Mouse (Mus musculus): ENCODE measurements around the gene Stip1. TPM values are rescaled to one million over a fixed set of nuclear protein-coding genes. Genes with fewer than 3 reads are reported as not detected.
"Not testable (repeated sequence)": the region's sequence is repeated elsewhere in the genome, so short reads cannot be mapped to it uniquely, and the experiment has no call there.

Stip1 gene
- polyA plus RNA-seq, 1 experiment from 2014 or later: 212 TPM

- ATAC-seq (replicated peaks; ENCODE audit: low FRiP score, low TSS enrichment, low read depth): no peak
- peaks cover 17% of the 10 kb centered on the region for H3K4me1 ChIP-seq (replicated peaks; ENCODE audit: control insufficient read depth, insufficient read depth, low read length)
- no peaks in the 10 kb centered on the region for H3K9me3 ChIP-seq (ENCODE audit: control insufficient read depth, low read length)
- no peak for DNase-seq (ENCODE audit: low spot score)
- H3K27ac ChIP-seq (ENCODE audit: low read depth): no peak overlapping the region
- no peak overlapping the region for H3K4me3 ChIP-seq (ENCODE audit: low read depth, low read length)
- H3K27me3 ChIP-seq (replicated peaks; ENCODE audit: control insufficient read depth, insufficient read depth, low read length): no peaks in the 10 kb centered on the region
- H3K4me2 ChIP-seq (ENCODE audit: low read length): no peak overlapping the region
- WGBS: 85% methylated on average over 8 of the region's 8 CpGs
- H3K36me3 ChIP-seq (ENCODE audit: control insufficient read depth, insufficient read depth, low read length): peaks cover 7% of the 10 kb centered on the region; the same call in 1 of the 2 replicates
- H3K9ac ChIP-seq (ENCODE audit: low read length): no peak overlapping the region
These were observed 45.8 kb downstream of the Stip1 start for GRCm38 (mm10) chr19:6994002-6994401.

GRCm38 (mm10) chr19:6993011-6993770 lies 46.6 kb downstream of the Stip1 start:
- Histone ChIP-seq H3K27me3 (replicated peaks; ENCODE audit: control insufficient read depth, insufficient read depth, low read length) (no peaks in the 10 kb centered on the region), H3K36me3 (ENCODE audit: control insufficient read depth, insufficient read depth, low read length) (peaks cover 3% of the 10 kb centered on the region; the same call in 1 of the 2 replicates), H3K4me1 (replicated peaks; ENCODE audit: control insufficient read depth, insufficient read depth, low read length) (peaks cover 18% of the 10 kb centered on the region), H3K4me2 (ENCODE audit: low read length) (peak overlapping the region; percentile 74), H3K27ac (ENCODE audit: low read depth) (no peak overlapping the region), H3K9me3 (ENCODE audit: control insufficient read depth, low read length) (no peaks in the 10 kb centered on the region), H3K9ac (ENCODE audit: low read length) (peak overlapping the region; percentile 29), H3K4me3 (ENCODE audit: low read depth, low read length) (peak overlapping the region; percentile 46)
- no peak for ATAC-seq (replicated peaks; ENCODE audit: low FRiP score, low TSS enrichment, low read depth)
- 62% methylated on average over 14 of the region's 14 CpGs for WGBS
- no peak for DNase-seq (ENCODE audit: low spot score)

- H3K27me3 ChIP-seq (replicated peaks; ENCODE audit: control insufficient read depth, insufficient read depth, low read length): no peaks in the 10 kb centered on the region
- 1% methylated on average over 37 of the region's 37 CpGs for WGBS
- no peaks in the 10 kb centered on the region for H3K36me3 ChIP-seq (ENCODE audit: control insufficient read depth, insufficient read depth, low read length)
- peak; percentile 90 for ATAC-seq (replicated peaks; ENCODE audit: low FRiP score, low TSS enrichment, low read depth)
- H3K9me3 ChIP-seq (ENCODE audit: control insufficient read depth, low read length): no peaks in the 10 kb centered on the region
- peak; percentile 94 for DNase-seq (ENCODE audit: low spot score)
- H3K9ac ChIP-seq (ENCODE audit: low read length): peak within 1 kb of the TSS; percentile 44
- peak within 1 kb of the TSS; percentile 74 for H3K4me2 ChIP-seq (ENCODE audit: low read length)
- peaks cover 24% of the 10 kb centered on the region for H3K4me1 ChIP-seq (replicated peaks; ENCODE audit: control insufficient read depth, insufficient read depth, low read length)
- H3K4me3 ChIP-seq (ENCODE audit: low read depth, low read length): peak within 1 kb of the TSS; percentile 46
- no peak within 1 kb of the TSS for H3K27ac ChIP-seq (ENCODE audit: low read depth)
These were observed 47.5 kb downstream of the Stip1 start, which contains the start of gene Dnajc4 for GRCm38 (mm10) chr19:6992011-6992858. Gene Dnajc4 (minus strand): TSS chr19:6992572.

- not testable (repeated sequence) for H3K4me3 ChIP-seq (ENCODE audit: low read depth, low read length); ATAC-seq (replicated peaks; ENCODE audit: low FRiP score, low TSS enrichment, low read depth); H3K9me3 ChIP-seq (ENCODE audit: control insufficient read depth, low read length); H3K9ac ChIP-seq (ENCODE audit: low read length); H3K4me2 ChIP-seq (ENCODE audit: low read length); DNase-seq (ENCODE audit: low spot score); H3K36me3 ChIP-seq (ENCODE audit: control insufficient read depth, insufficient read depth, low read length); H3K27me3 ChIP-seq (replicated peaks; ENCODE audit: control insufficient read depth, insufficient read depth, low read length); H3K27ac ChIP-seq (ENCODE audit: low read depth)
- H3K4me1 ChIP-seq (replicated peaks; ENCODE audit: control insufficient read depth, insufficient read depth, low read length): peaks cover 24% of the 10 kb centered on the region
- 93% methylated on average over 6 of the region's 6 CpGs for WGBS
These were observed 48.6 kb downstream of the Stip1 start for GRCm38 (mm10) chr19:6991166-6991565.

GRCm38 (mm10) chr19:6990712-6991111 lies 49.1 kb downstream of the Stip1 start:
- Histone ChIP-seq H3K4me3 (ENCODE audit: low read depth, low read length) (no peak overlapping the region), H3K36me3 (ENCODE audit: control insufficient read depth, insufficient read depth, low read length) (peaks cover under 1% of the 10 kb centered on the region), H3K4me1 (replicated peaks; ENCODE audit: control insufficient read depth, insufficient read depth, low read length) (peaks cover 26% of the 10 kb centered on the region), H3K9ac (ENCODE audit: low read length) (no peak overlapping the region), H3K27ac (ENCODE audit: low read depth) (no peak overlapping the region), H3K4me2 (ENCODE audit: low read length) (no peak overlapping the region), H3K9me3 (ENCODE audit: control insufficient read depth, low read length) (no peaks in the 10 kb centered on the region), H3K27me3 (replicated peaks; ENCODE audit: control insufficient read depth, insufficient read depth, low read length) (no peaks in the 10 kb centered on the region)
- ATAC-seq (replicated peaks; ENCODE audit: low FRiP score, low TSS enrichment, low read depth): no peak
- WGBS: 90% methylated on average over 6 of the region's 6 CpGs
- DNase-seq (ENCODE audit: low spot score): no peak

- Histone ChIP-seq H3K4me2 (ENCODE audit: low read length) (no peak overlapping the region), H3K27me3 (replicated peaks; ENCODE audit: control insufficient read depth, insufficient read depth, low read length) (no peaks in the 10 kb centered on the region), H3K36me3 (ENCODE audit: control insufficient read depth, insufficient read depth, low read length) (peaks cover 12% of the 10 kb centered on the region), H3K4me1 (replicated peaks; ENCODE audit: control insufficient read depth, insufficient read depth, low read length) (peaks cover 20% of the 10 kb centered on the region), H3K27ac (ENCODE audit: low read depth) (no peak overlapping the region), H3K9me3 (ENCODE audit: control insufficient read depth, low read length) (no peaks in the 10 kb centered on the region), H3K9ac (ENCODE audit: low read length) (no peak overlapping the region), H3K4me3 (ENCODE audit: low read depth, low read length) (no peak overlapping the region)
- ATAC-seq (replicated peaks; ENCODE audit: low FRiP score, low TSS enrichment, low read depth) (no peak), DNase-seq (ENCODE audit: low spot score) (no peak)
- WGBS: 86% methylated on average over 8 of the region's 8 CpGs
These were observed 50.5 kb downstream of the Stip1 start for GRCm38 (mm10) chr19:6989251-6989650.

- Histone ChIP-seq H3K36me3 (ENCODE audit: control insufficient read depth, insufficient read depth, low read length) (peaks cover 24% of the 10 kb centered on the region), H3K9ac (ENCODE audit: low read length) (peak overlapping the region; percentile 85), H3K4me1 (replicated peaks; ENCODE audit: control insufficient read depth, insufficient read depth, low read length) (peaks cover 20% of the 10 kb centered on the region), H3K4me2 (ENCODE audit: low read length) (peak overlapping the region; percentile 65), H3K27me3 (replicated peaks; ENCODE audit: control insufficient read depth, insufficient read depth, low read length) (no peaks in the 10 kb centered on the region), H3K4me3 (ENCODE audit: low read depth, low read length) (peak overlapping the region; percentile 87), H3K27ac (ENCODE audit: low read depth) (peak overlapping the region; percentile 16; the same call in 1 of the 2 replicates), H3K9me3 (ENCODE audit: control insufficient read depth, low read length) (no peaks in the 10 kb centered on the region)
- DNase-seq (ENCODE audit: low spot score): no peak
- ATAC-seq (replicated peaks; ENCODE audit: low FRiP score, low TSS enrichment, low read depth): peak; percentile 3; the same call in 1 of the 2 replicates
- 5% methylated on average over 8 of the region's 8 CpGs for WGBS
These were observed 51.9 kb downstream of the Stip1 start for GRCm38 (mm10) chr19:6987904-6988285.

- DNase-seq (ENCODE audit: low spot score) (peak; percentile 82), ATAC-seq (replicated peaks; ENCODE audit: low FRiP score, low TSS enrichment, low read depth) (peak; percentile 45)
- peaks cover 31% of the 10 kb centered on the region for H3K36me3 ChIP-seq (ENCODE audit: control insufficient read depth, insufficient read depth, low read length)
- no peaks in the 10 kb centered on the region for H3K9me3 ChIP-seq (ENCODE audit: control insufficient read depth, low read length)
- H3K4me1 ChIP-seq (replicated peaks; ENCODE audit: control insufficient read depth, insufficient read depth, low read length): peaks cover 20% of the 10 kb centered on the region
- H3K4me2 ChIP-seq (ENCODE audit: low read length): peak within 1 kb of the TSS; percentile 65
- H3K9ac ChIP-seq (ENCODE audit: low read length): peak within 1 kb of the TSS; percentile 85
- 1% methylated on average over 80 of the region's 85 CpGs for WGBS
- H3K27me3 ChIP-seq (replicated peaks; ENCODE audit: control insufficient read depth, insufficient read depth, low read length): no peaks in the 10 kb centered on the region
- H3K4me3 ChIP-seq (ENCODE audit: low read depth, low read length): peak within 1 kb of the TSS; percentile 87
- peak within 1 kb of the TSS; percentile 76 for H3K27ac ChIP-seq (ENCODE audit: low read depth)
These were observed 52.5 kb downstream of the Stip1 start, which contains the start of gene Vegfb for GRCm38 (mm10) chr19:6987061-6987903. Gene Vegfb (minus strand): TSS chr19:6987651.
